Mouse (Mus musculus) G1E (cell line): ENCODE measurements around the gene Rmdn2.

Experiments
- CTCF ChIP-seq: IDR thresholded peaks from 2 replicates; pipeline ENCODE4 v1.5.1; 2012; ENCODE audit warnings: low read depth, low read length, inconsistent platforms, mixed read lengths
- GATA1 ChIP-seq: IDR thresholded peaks from 2 replicates; pipeline ENCODE4 v1.6.1; 2012; ENCODE audit warnings: borderline replicate concordance, low read length, inconsistent platforms, mixed read lengths
- GATA2 ChIP-seq: IDR thresholded peaks from 2 replicates; pipeline ENCODE4 v1.6.1; 2012; ENCODE audit warnings: low read depth, low read length, inconsistent platforms, borderline replicate concordance
- POLR2AphosphoS5 ChIP-seq: IDR thresholded peaks from 2 replicates; pipeline ENCODE4 v1.6.1; 2012; ENCODE audit warnings: low read depth, low read length, inconsistent platforms; ENCODE audit not compliant: insufficient replicate concordance
- TAL1 ChIP-seq: conservative IDR thresholded peaks from 2 replicates; pipeline ENCODE4 v1.6.1; 2012; ENCODE audit warnings: low read depth, low read length, inconsistent platforms, mixed read lengths

DNA sequence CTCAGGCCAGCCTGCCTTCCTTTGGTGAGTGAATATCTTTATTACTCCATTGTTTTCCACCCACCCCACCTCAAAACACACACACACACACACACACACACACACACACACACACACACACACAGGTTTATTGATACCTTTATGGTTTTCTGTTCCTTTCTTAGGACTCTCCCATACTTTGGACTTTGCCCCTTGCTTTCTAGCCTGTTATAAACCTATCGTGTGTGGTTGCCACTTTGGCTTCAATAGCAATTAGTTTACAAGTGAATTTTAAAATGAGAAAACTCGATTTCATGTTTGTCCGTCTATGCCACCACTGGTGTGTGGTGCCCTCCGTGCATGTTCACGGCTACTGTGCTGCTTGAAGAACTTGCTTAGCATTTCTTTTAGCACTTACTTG is 7.3 kb downstream of the Rmdn2 start:
- no peak for TF ChIP-seq CTCF
- no peak for TF ChIP-seq GATA1
- no peak for TF ChIP-seq TAL1
- no peak for TF ChIP-seq POLR2AphosphoS5
- no peak for TF ChIP-seq GATA2
